Mouse (Mus musculus) layer of hippocampus, postnatal 25 days (tissue): ENCODE results near the gene Slc43a2. TPM values are rescaled to one million over a fixed set of nuclear protein-coding genes. Genes with fewer than 3 reads are reported as not detected.

Source experiments
- DNase-seq, 2 experiments: peaks; one replicate each; pipeline ENCODE4 v3.0.0; 2022; ENCODE audit warnings: mixed read lengths in 2 of 2, low spot score in 1 of 2; ENCODE audit errors: extremely low spot score in 1 of 2
- total RNA-seq, 2 experiments: library from RNA; stranded (reverse); gene quantifications; 2 replicates each; pipeline ENCODE4 v1.2.3; 2021

Slc43a2 gene
- total RNA-seq, 2 experiments from 2014 or later: 49.8 to 54.2 TPM

- DNase-seq: no peak
These were observed 4.6 kb upstream of the Slc43a2 start for GRCm38 (mm10) chr11:75526943-75527342.

GRCm38 (mm10) chr11:75529771-75530170, 1.7 kb upstream of the Slc43a2 start:
- DNase-seq: no peak

GRCm38 (mm10) chr11:75530325-75530724, 1.2 kb upstream of the Slc43a2 start:
- DNase-seq: peak; percentile 100

GRCm38 (mm10) chr11:75530845-75531373, 585 bp upstream of the Slc43a2 start:
- peak in 1 of 2 experiments; percentile 35 for DNase-seq

- peak in 1 of 2 experiments; percentile 42 for DNase-seq
These were observed 1.1 kb downstream of the Slc43a2 start for GRCm38 (mm10) chr11:75532340-75533277.

GRCm38 (mm10) chr11:75533314-75534015, 2.0 kb downstream of the Slc43a2 start:
- no peak for DNase-seq

- no peak for DNase-seq
These were observed 3.0 kb downstream of the Slc43a2 start for GRCm38 (mm10) chr11:75534286-75535033.

- DNase-seq: no peak
These were observed 3.8 kb downstream of the Slc43a2 start for GRCm38 (mm10) chr11:75535106-75535795.

- DNase-seq: no peak
These were observed 4.9 kb downstream of the Slc43a2 start for GRCm38 (mm10) chr11:75536255-75537024.

GRCm38 (mm10) chr11:75537025-75537414, 5.5 kb downstream of the Slc43a2 start:
- no peak for DNase-seq

GRCm38 (mm10) chr11:75537491-75538183, 6.1 kb downstream of the Slc43a2 start:
- DNase-seq: no peak

- no peak for DNase-seq
These were observed 6.9 kb downstream of the Slc43a2 start for GRCm38 (mm10) chr11:75538184-75538969.

- DNase-seq: no peak
These were observed 7.4 kb downstream of the Slc43a2 start for GRCm38 (mm10) chr11:75538970-75539299.

- DNase-seq: no peak
These were observed 8.7 kb downstream of the Slc43a2 start for GRCm38 (mm10) chr11:75540209-75540608.

- DNase-seq: no peak
These were observed 9.5 kb downstream of the Slc43a2 start for GRCm38 (mm10) chr11:75540710-75541581.

- no peak for DNase-seq
These were observed 13.2 kb downstream of the Slc43a2 start for GRCm38 (mm10) chr11:75544713-75545112.

- no peak for DNase-seq
These were observed 14.6 kb downstream of the Slc43a2 start for GRCm38 (mm10) chr11:75546057-75546456.
